In the genomic region with DNA sequence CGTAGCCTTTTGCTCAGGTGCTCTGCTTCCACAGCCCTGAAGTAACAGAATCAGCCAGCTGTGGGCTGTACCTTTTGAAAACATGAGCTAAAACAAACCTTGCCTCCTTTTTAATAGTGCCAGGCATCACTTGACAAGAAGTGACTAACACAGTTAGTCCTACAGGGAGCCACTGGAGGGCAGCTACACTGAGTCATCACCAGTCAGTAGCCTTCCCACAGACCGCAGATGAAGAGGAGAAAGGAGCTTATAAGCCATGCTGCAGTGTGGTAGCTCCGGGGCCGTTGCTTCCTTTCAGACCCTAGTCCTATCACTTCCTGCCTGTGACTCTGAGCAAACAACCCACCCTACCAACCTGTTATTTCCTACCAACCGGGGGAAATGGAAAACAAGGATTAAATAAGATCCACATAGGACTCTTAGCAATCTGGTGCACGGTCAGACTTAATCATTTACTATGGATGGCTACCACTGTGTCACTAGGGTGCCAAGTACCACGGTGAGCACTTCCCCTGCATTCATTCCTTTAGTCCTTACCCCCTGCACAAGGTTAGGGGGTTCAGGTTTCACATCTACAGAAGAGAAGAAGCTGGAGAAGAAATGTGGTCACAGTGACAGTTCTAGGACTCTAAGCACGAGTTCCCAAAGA, we compare ENCODE assay signal across 16 mouse cellular contexts. TPM values are rescaled to one million over a fixed set of nuclear protein-coding genes. Genes with fewer than 3 reads are reported as not detected.
DNase-seq lines count a peak whose midpoint lies in the region; ATAC-seq and TF ChIP-seq lines count a peak whose summit lies in the region.
"Had no signal": no experiment of that assay in that cellular context is flagged by ENCODE, and none has a peak within 500 bp of the region (broad histone marks: within the 10 kb centered on the region; RNA-seq: fewer than 3 reads in every experiment).

No protein-coding gene starts in this region.

- no peak for ATAC-seq in hindbrain, embryonic 13.5 days (ENCODE audit: low FRiP score)
- no peak for ATAC-seq in midbrain, embryonic 13.5 days
- ATAC-seq in midbrain, postnatal 0 days (ENCODE audit: low FRiP score) = no peak
- ATAC-seq: activated CD4-positive, CD25-positive, alpha-beta regulatory T cell, adult 4 months; forebrain, embryonic 16.5 days; liver, postnatal 0 days had no signal

- no peak for TF ChIP-seq CTCF in midbrain, postnatal 0 days (IDR thresholded peaks at IDR 0.05)

- H3K9me3 ChIP-seq in hindbrain, embryonic 13.5 days = no peaks in the 10 kb centered on the region
- H3K9me3 ChIP-seq in hindbrain, embryonic 10.5 days = no peaks in the 10 kb centered on the region
- H3K9me3 ChIP-seq in midbrain, embryonic 13.5 days = no peaks in the 10 kb centered on the region
- no peaks in the 10 kb centered on the region for H3K9me3 ChIP-seq in midbrain, embryonic 10.5 days (replicated peaks)
- H3K9me3 ChIP-seq in midbrain, postnatal 0 days (ENCODE audit: low read length) = no peaks in the 10 kb centered on the region

- H3K27ac ChIP-seq in hindbrain, embryonic 13.5 days = peak overlapping the region; percentile 30; the same call in 1 of the 2 replicates
- H3K27ac ChIP-seq in hindbrain, embryonic 10.5 days = no peak overlapping the region
- H3K27ac ChIP-seq in midbrain, embryonic 13.5 days = peak overlapping the region; percentile 51; the same call in 1 of the 2 replicates
- H3K27ac ChIP-seq in midbrain, embryonic 10.5 days (replicated peaks) = no peak overlapping the region
- peak overlapping the region; percentile 55 for H3K27ac ChIP-seq in midbrain, postnatal 0 days (ENCODE audit: low read depth, low read length)
- H3K27ac ChIP-seq: heart, adult 2 months had no signal

- no peak for DNase-seq in hindbrain, embryonic 10.5 days (ENCODE audit: low spot score)
- DNase-seq in midbrain, embryonic 10.5 days (ENCODE audit: low spot score) = no peak
- DNase-seq in brain, adult 2 months (ENCODE audit: low read depth, low spot score) = peak; percentile 85
- DNase-seq in midbrain, postnatal 0 days (ENCODE audit: low spot score) = peak; percentile 22
- DNase-seq in thymus, postnatal 0 days (ENCODE audit: low spot score) = no peak
- DNase-seq in yolk sac, embryonic 10.5 days (ENCODE audit: low spot score) = no peak
- DNase-seq: cerebellum, adult 8-10 months; heart, adult 2 months; kidney, postnatal 4 days; liver, postnatal 0 days; thymus, postnatal 4 days had no signal

- H3K4me3 ChIP-seq in hindbrain, embryonic 13.5 days = no peak overlapping the region
- H3K4me3 ChIP-seq in hindbrain, embryonic 10.5 days = no peak overlapping the region
- H3K4me3 ChIP-seq in midbrain, embryonic 13.5 days (replicated peaks) = no peak overlapping the region
- H3K4me3 ChIP-seq in midbrain, embryonic 10.5 days = no peak overlapping the region
- no peak overlapping the region for H3K4me3 ChIP-seq in midbrain, postnatal 0 days (ENCODE audit: low read depth, low read length)
- H3K4me3 ChIP-seq: heart, adult 2 months had no signal

- WGBS in hindbrain, embryonic 13.5 days = 57% methylated on average over 8 of the region's 8 CpGs
- 64% methylated on average over 8 of the region's 8 CpGs for WGBS in hindbrain, embryonic 10.5 days
- 59% methylated on average over 8 of the region's 8 CpGs for WGBS in midbrain, embryonic 13.5 days
- WGBS in midbrain, embryonic 10.5 days = 64% methylated on average over 8 of the region's 8 CpGs
- WGBS in midbrain, postnatal 0 days = 49% methylated on average over 8 of the region's 8 CpGs

- no peaks in the 10 kb centered on the region for H3K27me3 ChIP-seq in hindbrain, embryonic 13.5 days
- no peaks in the 10 kb centered on the region for H3K27me3 ChIP-seq in hindbrain, embryonic 10.5 days (ENCODE audit: insufficient read depth, poor library complexity, severe bottlenecking)
- no peaks in the 10 kb centered on the region for H3K27me3 ChIP-seq in midbrain, embryonic 13.5 days
- no peaks in the 10 kb centered on the region for H3K27me3 ChIP-seq in midbrain, embryonic 10.5 days (ENCODE audit: low read depth, poor library complexity, severe bottlenecking)
- no peaks in the 10 kb centered on the region for H3K27me3 ChIP-seq in midbrain, postnatal 0 days (ENCODE audit: insufficient read depth, low read length)

- no peak overlapping the region for H3K4me2 ChIP-seq in hindbrain, embryonic 13.5 days
- no peak overlapping the region for H3K4me2 ChIP-seq in midbrain, embryonic 13.5 days (replicated peaks)
- H3K4me2 ChIP-seq in midbrain, postnatal 0 days (ENCODE audit: low read depth, low read length, poor library complexity, severe bottlenecking) = no peak overlapping the region

- H3K36me3 ChIP-seq in hindbrain, embryonic 13.5 days = peaks cover 33% of the 10 kb centered on the region
- peaks cover 40% of the 10 kb centered on the region for H3K36me3 ChIP-seq in hindbrain, embryonic 10.5 days
- peaks cover 25% of the 10 kb centered on the region for H3K36me3 ChIP-seq in midbrain, embryonic 13.5 days
- H3K36me3 ChIP-seq in midbrain, embryonic 10.5 days = peaks cover 33% of the 10 kb centered on the region
- peaks cover 10% of the 10 kb centered on the region; the same call in 1 of the 2 replicates for H3K36me3 ChIP-seq in midbrain, postnatal 0 days (ENCODE audit: insufficient read depth, low read length)

- H3K4me1 ChIP-seq in hindbrain, embryonic 13.5 days (replicated peaks) = peaks cover 20% of the 10 kb centered on the region
- H3K4me1 ChIP-seq in hindbrain, embryonic 10.5 days (replicated peaks) = peaks cover 5% of the 10 kb centered on the region; the same call in 1 of the 2 replicates
- H3K4me1 ChIP-seq in midbrain, embryonic 13.5 days (replicated peaks) = peaks cover 20% of the 10 kb centered on the region
- peaks cover 17% of the 10 kb centered on the region for H3K4me1 ChIP-seq in midbrain, embryonic 10.5 days
- H3K4me1 ChIP-seq in midbrain, postnatal 0 days (ENCODE audit: insufficient read depth, low read length) = 0 out of 2 replicates have a peak, but pooled peaks cover 2% of the 10 kb centered on the region

- no peak overlapping the region for H3K9ac ChIP-seq in hindbrain, embryonic 13.5 days
- H3K9ac ChIP-seq in midbrain, embryonic 13.5 days (replicated peaks) = no peak overlapping the region
- H3K9ac ChIP-seq in midbrain, postnatal 0 days (replicated peaks; ENCODE audit: low read length, poor library complexity, severe bottlenecking) = no peak overlapping the region; the same call in 1 of the 2 replicates
- H3K9ac ChIP-seq: liver, postnatal 0 days had no signal

RNA-seq across cellular contexts. Expression of gene Ppp1r32, which starts 14.9 kb away (rescaled TPM):
- polyA plus RNA-seq in hindbrain, embryonic 13.5 days (2015; fragmentation: Nextera tagmentation; extraction: Ambion mirVana) = 1.1 and 3.0 TPM in 2 replicates
- 0.70 and 2.7 TPM in 2 replicates for polyA plus RNA-seq in hindbrain, embryonic 10.5 days (2016; fragmentation: Nextera tagmentation; extraction: Ambion mirVana)
- 1.0 and 1.6 TPM in 2 replicates for polyA plus RNA-seq in midbrain, embryonic 13.5 days (2015; fragmentation: Nextera tagmentation; extraction: Ambion mirVana)
- 0.39 and 0.47 TPM in 2 replicates for polyA plus RNA-seq in midbrain, embryonic 10.5 days (2016; fragmentation: Nextera tagmentation; extraction: Ambion mirVana)
- total RNA-seq in midbrain, postnatal 0 days (2014; rRNA removed) = 4.9 and 7.8 TPM in 2 replicates
- 5.0 and 5.3 TPM in 2 replicates for polyA plus RNA-seq in midbrain, postnatal 0 days (2015; fragmentation: Nextera tagmentation; extraction: Ambion mirVana)
- 0.49 and 0.57 TPM in 2 replicates for polyA plus RNA-seq in thymus, postnatal 0 days (2015; fragmentation: Nextera tagmentation; extraction: Ambion mirVana)

RNA-seq across cellular contexts. Expression of gene Cpsf7, which starts 27.4 kb away (rescaled TPM):
- 49.0 and 52.8 TPM in 2 replicates for polyA plus RNA-seq in hindbrain, embryonic 13.5 days (2015; fragmentation: Nextera tagmentation; extraction: Ambion mirVana)
- polyA plus RNA-seq in hindbrain, embryonic 10.5 days (2016; fragmentation: Nextera tagmentation; extraction: Ambion mirVana) = 55.4 and 65.4 TPM in 2 replicates
- polyA plus RNA-seq in midbrain, embryonic 13.5 days (2015; fragmentation: Nextera tagmentation; extraction: Ambion mirVana) = 56.9 and 57.8 TPM in 2 replicates
- 57.9 and 63.2 TPM in 2 replicates for polyA plus RNA-seq in midbrain, embryonic 10.5 days (2016; fragmentation: Nextera tagmentation; extraction: Ambion mirVana)
- total RNA-seq in midbrain, postnatal 0 days (2014; rRNA removed) = 55.7 and 62.3 TPM in 2 replicates
- polyA plus RNA-seq in midbrain, postnatal 0 days (2015; fragmentation: Nextera tagmentation; extraction: Ambion mirVana) = 36.7 and 40.6 TPM in 2 replicates
- 30.8 and 31.8 TPM in 2 replicates for polyA plus RNA-seq in thymus, postnatal 0 days (2015; fragmentation: Nextera tagmentation; extraction: Ambion mirVana)

RNA-seq across cellular contexts. Expression of gene Sdhaf2, which starts 28.3 kb away (rescaled TPM):
- 67.6 and 69.1 TPM in 2 replicates for polyA plus RNA-seq in hindbrain, embryonic 13.5 days (2015; fragmentation: Nextera tagmentation; extraction: Ambion mirVana)
- polyA plus RNA-seq in hindbrain, embryonic 10.5 days (2016; fragmentation: Nextera tagmentation; extraction: Ambion mirVana) = 62.4 and 63.2 TPM in 2 replicates
- polyA plus RNA-seq in midbrain, embryonic 13.5 days (2015; fragmentation: Nextera tagmentation; extraction: Ambion mirVana) = 63.3 and 63.5 TPM in 2 replicates
- polyA plus RNA-seq in midbrain, embryonic 10.5 days (2016; fragmentation: Nextera tagmentation; extraction: Ambion mirVana) = 62.1 and 66.9 TPM in 2 replicates
- total RNA-seq in midbrain, postnatal 0 days (2014; rRNA removed) = 51.5 and 54.4 TPM in 2 replicates
- polyA plus RNA-seq in midbrain, postnatal 0 days (2015; fragmentation: Nextera tagmentation; extraction: Ambion mirVana) = 56.1 and 64.3 TPM in 2 replicates
- polyA plus RNA-seq in thymus, postnatal 0 days (2015; fragmentation: Nextera tagmentation; extraction: Ambion mirVana) = 70.1 and 73.0 TPM in 2 replicates

RNA-seq across cellular contexts. Expression of gene Lrrc10b, which starts 40.4 kb away (rescaled TPM):
- 0.53 and 1.1 TPM in 2 replicates for polyA plus RNA-seq in hindbrain, embryonic 13.5 days (2015; fragmentation: Nextera tagmentation; extraction: Ambion mirVana)
- 1.9 and 2.0 TPM in 2 replicates for polyA plus RNA-seq in hindbrain, embryonic 10.5 days (2016; fragmentation: Nextera tagmentation; extraction: Ambion mirVana)
- polyA plus RNA-seq in midbrain, embryonic 13.5 days (2015; fragmentation: Nextera tagmentation; extraction: Ambion mirVana) = 0.71 and 0.76 TPM in 2 replicates
- 0.70 and 1.4 TPM in 2 replicates for polyA plus RNA-seq in midbrain, embryonic 10.5 days (2016; fragmentation: Nextera tagmentation; extraction: Ambion mirVana)
- 6.2 and 8.7 TPM in 2 replicates for total RNA-seq in midbrain, postnatal 0 days (2014; rRNA removed)
- 2.2 and 2.3 TPM in 2 replicates for polyA plus RNA-seq in midbrain, postnatal 0 days (2015; fragmentation: Nextera tagmentation; extraction: Ambion mirVana)
- 0.08 and 0.17 TPM in 2 replicates for polyA plus RNA-seq in thymus, postnatal 0 days (2015; fragmentation: Nextera tagmentation; extraction: Ambion mirVana)
- total RNA-seq: monocyte, adult 5-6 weeks had no signal
- polyA plus RNA-seq: activated CD4-positive, CD25-positive, alpha-beta regulatory T cell, adult 4 months; liver, postnatal 0 days had no signal

RNA-seq across cellular contexts. Expression of gene Tmem216, which starts 58.4 kb away (rescaled TPM):
- 50.5 and 55.3 TPM in 2 replicates for polyA plus RNA-seq in hindbrain, embryonic 13.5 days (2015; fragmentation: Nextera tagmentation; extraction: Ambion mirVana)
- polyA plus RNA-seq in hindbrain, embryonic 10.5 days (2016; fragmentation: Nextera tagmentation; extraction: Ambion mirVana) = 59.1 and 61.8 TPM in 2 replicates
- polyA plus RNA-seq in midbrain, embryonic 13.5 days (2015; fragmentation: Nextera tagmentation; extraction: Ambion mirVana) = 56.1 and 58.6 TPM in 2 replicates
- 66.9 and 67.6 TPM in 2 replicates for polyA plus RNA-seq in midbrain, embryonic 10.5 days (2016; fragmentation: Nextera tagmentation; extraction: Ambion mirVana)
- 23.1 and 33.8 TPM in 2 replicates for total RNA-seq in midbrain, postnatal 0 days (2014; rRNA removed)
- 41.5 and 47.0 TPM in 2 replicates for polyA plus RNA-seq in midbrain, postnatal 0 days (2015; fragmentation: Nextera tagmentation; extraction: Ambion mirVana)
- polyA plus RNA-seq in thymus, postnatal 0 days (2015; fragmentation: Nextera tagmentation; extraction: Ambion mirVana) = 27.3 and 30.0 TPM in 2 replicates
- total RNA-seq: monocyte, adult 5-6 weeks had no signal

Comparison
In these comparisons a context has a peak if more than half of its experiments do, and no peak if none do; other contexts are left out.
1. H3K27ac ChIP-seq: peak in hindbrain, embryonic 13.5 days (single experiment), midbrain, embryonic 13.5 days (single experiment) and midbrain, postnatal 0 days (single experiment); none in hindbrain, embryonic 10.5 days (single experiment) and midbrain, embryonic 10.5 days (single experiment).
2. DNase-seq: peak in brain, adult 2 months (single experiment) and midbrain, postnatal 0 days (single experiment); none in hindbrain, embryonic 10.5 days (single experiment), midbrain, embryonic 10.5 days (single experiment), thymus, postnatal 0 days (single experiment) and yolk sac, embryonic 10.5 days (single experiment).